Mouse (Mus musculus): ENCODE measurements around the gene Phkg2.

- no peak for TF ChIP-seq CTCF (IDR thresholded peaks at IDR 0.05; ENCODE audit: low read depth)
- no peak for TF ChIP-seq EP300 (IDR thresholded peaks at IDR 0.05; ENCODE audit: low read depth)
Observed at GRCm38 (mm10) chr7:127614511-127614890, 41.4 kb downstream of the Phkg2 start.
